Mouse (Mus musculus) mammary gland, adult 2 months (tissue): ENCODE data around the gene Gm9. TPM values are rescaled to one million over a fixed set of nuclear protein-coding genes. Genes with fewer than 3 reads are reported as not detected.

Source experiments
- polyA plus RNA-seq: library from polyadenylated mRNA; depleted of rRNA; stranded (reverse); fragments of >200 nt; gene quantifications from 2 replicates; pipeline ENCODE4 v1.2.3, GENCODE M21; 2012; ENCODE audit warnings: low replicate concordance; rRNA removed

Gm9 gene
- polyA plus RNA-seq: not detected in 2 replicates

DNA sequence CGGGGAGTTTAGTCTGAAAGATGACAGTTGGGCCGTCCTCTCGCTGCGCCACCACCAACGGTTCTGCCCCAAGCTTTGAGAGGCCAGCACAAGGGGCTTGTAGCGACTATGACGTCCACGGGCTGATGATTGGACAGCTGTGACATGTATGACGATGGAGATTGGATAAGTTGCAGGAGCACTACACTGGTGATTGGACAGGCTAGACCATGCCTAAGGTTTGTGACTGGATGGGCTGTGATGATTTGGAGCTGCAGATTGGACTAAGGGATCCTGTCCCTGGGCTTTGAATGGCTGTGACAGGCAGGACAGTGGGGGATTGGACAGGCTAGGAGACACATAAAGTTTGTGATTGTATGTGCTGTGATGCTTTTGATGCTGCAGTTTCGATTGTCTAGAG, at the start of gene Gm9:
Gene Gm9 (minus strand): TSS at position 101 of the 400 bp plus-strand sequence.

DNA sequence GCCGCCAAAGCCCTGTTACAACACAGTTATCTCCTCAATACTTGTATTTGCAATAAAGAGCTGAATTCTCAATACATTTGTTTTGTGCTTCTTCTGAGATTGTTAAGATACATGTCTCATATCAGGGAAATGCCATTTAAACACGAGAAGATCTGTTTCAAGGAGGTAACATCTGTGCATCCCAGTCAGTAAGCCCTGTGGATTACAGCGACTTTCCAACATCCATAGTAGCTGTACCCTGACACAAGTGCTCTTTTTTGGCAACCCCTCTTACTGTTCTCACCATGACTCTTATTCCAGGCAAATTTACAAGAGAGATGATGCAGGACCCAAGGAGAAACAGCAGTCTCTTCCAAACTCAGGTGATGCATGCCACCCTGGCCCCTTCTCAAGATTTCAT, 38.8 kb upstream of the Gm9 start, which contains the start of gene Rhox3a:
Gene Rhox3a (plus strand): TSS at position 301 of the 400 bp plus-strand sequence.

DNA sequence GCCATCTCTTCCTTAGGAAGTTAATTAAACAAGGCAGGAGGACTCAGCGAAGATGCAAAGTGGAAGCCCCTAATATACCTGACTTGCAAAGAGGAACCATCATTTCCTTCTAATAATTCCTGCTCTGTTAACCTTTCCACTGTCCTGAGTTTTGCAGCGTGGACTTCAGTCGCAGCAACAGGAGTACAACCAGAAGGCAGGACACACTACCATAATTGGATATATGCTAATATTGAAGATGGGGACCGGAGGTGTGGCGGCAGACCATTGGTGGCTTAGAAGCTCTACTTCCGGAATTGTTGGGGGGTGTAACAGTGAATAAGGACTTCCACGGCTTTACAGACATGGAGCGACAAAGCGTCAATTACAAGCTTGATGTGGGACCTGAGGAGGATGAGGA, 33.8 kb upstream of the Gm9 start, which contains the start of gene Rhox2a:
Gene Rhox2a (plus strand): TSS at position 301 of the 400 bp plus-strand sequence.

DNA sequence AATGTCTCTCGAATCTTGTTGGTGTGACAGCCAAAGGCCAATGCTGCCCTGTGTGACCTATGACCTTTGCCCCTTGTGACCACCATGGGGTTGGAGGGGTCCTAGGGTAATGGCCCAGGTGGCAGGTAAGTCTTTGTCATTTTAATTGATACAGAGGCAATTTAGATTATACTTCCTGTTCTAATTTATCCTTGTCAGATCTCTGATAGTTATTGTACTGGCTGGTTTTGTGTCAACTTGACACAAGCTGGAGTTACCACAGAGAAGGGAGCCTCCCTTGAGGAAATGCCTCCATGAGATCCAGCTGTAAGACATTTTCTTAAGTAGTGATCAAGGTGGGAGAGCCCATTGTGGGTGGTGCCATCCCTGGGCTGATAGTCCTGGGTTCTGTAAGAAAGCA, 11.3 kb upstream of the Gm9 start, which contains the start of gene Rhox1:
Gene Rhox1 (minus strand): TSS at position 101 of the 400 bp plus-strand sequence.

DNA sequence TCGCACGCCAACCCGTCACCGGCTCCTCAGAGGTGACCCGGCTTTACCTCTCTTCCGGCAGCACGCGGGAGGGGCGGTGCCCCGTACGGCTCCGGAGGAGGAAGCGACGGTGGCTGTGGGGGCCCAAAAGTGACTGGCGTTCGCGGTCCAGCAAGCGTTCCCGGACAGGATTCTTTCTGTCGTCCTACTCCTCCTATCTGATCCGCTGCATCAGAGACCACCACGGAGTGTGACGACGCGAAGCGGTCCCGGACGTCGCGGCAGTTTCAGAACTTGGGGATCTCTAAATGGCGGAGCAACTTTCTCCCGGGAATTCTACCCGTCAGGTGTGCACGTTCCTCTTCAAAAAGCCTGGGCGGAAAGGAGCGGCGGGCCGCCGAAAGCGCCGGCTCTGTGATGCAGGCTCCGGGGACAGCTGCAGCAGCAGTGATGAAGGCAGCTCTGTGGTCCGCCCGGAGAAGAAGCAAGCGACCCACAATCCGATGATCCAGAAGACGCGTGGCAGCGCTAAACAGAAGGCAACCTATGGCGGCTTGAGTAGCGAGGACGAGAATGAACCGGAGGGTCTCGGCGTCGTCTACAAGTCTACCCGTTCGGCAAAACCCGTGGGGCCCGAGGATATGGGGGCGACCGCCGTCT, 19.6 kb downstream of the Gm9 start, which contains the start of the genes Ndufa1 and Rnf113a1:
Gene Ndufa1 (minus strand): TSS at position 59 of the 639 bp plus-strand sequence.
Gene Rnf113a1 (plus strand): TSS at position 141 of the 639 bp plus-strand sequence.

DNA sequence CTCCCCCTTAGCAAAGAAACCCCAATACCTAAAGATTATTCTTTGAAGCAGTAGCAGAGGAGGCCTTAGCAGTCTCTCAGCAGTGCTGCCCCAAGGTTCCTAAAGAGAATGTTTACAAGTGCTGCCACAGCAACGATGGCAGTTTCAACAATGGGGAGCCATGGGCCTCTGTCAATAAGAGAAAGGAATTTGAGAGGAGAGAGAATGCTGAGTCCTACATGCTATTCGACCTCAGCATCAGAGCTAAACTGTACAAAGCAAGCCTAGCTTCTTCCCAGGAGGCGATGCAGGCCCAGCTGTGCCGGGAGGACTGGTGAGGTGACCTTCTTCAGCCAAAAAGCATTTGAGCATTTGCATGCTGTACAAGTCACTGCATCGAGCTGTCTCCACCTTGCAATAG, 42.1 kb downstream of the Gm9 start, which contains the start of gene Akap14:
Gene Akap14 (minus strand): TSS at position 101 of the 400 bp plus-strand sequence.

Other genes with a start within 250 kb of the Gm9 start
- gene Sept6, start 219.2 kb downstream of the Gm9 start, polyA plus RNA-seq: 13.2 and 29.8 TPM in 2 replicates
- gene Sowahd, start 162.2 kb downstream of the Gm9 start, polyA plus RNA-seq: not detected in 2 replicates
- gene Rpl39, start 125.6 kb downstream of the Gm9 start, polyA plus RNA-seq: 42.2 and 119 TPM in 2 replicates
- gene Upf3b, start 100.7 kb downstream of the Gm9 start, polyA plus RNA-seq: 1.7 and 2.8 TPM in 2 replicates
- gene Nkap, start 84.2 kb downstream of the Gm9 start, polyA plus RNA-seq: 2.6 and 3.3 TPM in 2 replicates
- gene Akap14, start 42.2 kb downstream of the Gm9 start, polyA plus RNA-seq: not detected in 2 replicates
- gene Ndufa1, start 19.9 kb downstream of the Gm9 start, polyA plus RNA-seq: 177 and 403 TPM in 2 replicates
- 1.2 and 2.6 TPM in 2 replicates for gene Rnf113a1, start 19.8 kb downstream of the Gm9 start, polyA plus RNA-seq
- not detected in 2 replicates for gene Rhox1, start 11.2 kb upstream of the Gm9 start, polyA plus RNA-seq
- gene Rhox2a, start 33.9 kb upstream of the Gm9 start, polyA plus RNA-seq: not detected in 2 replicates
- not detected in 2 replicates for gene Rhox3a, start 38.9 kb upstream of the Gm9 start, polyA plus RNA-seq
- not detected in 2 replicates for gene Rhox4a, start 54.3 kb upstream of the Gm9 start, polyA plus RNA-seq
- gene Rhox3a2, start 169.0 kb upstream of the Gm9 start, polyA plus RNA-seq: not detected in 2 replicates
- gene Rhox4a2, start 179.8 kb upstream of the Gm9 start, polyA plus RNA-seq: not detected in 2 replicates
- gene Rhox2b, start 201.0 kb upstream of the Gm9 start, polyA plus RNA-seq: not detected in 2 replicates
- gene Rhox4b, start 221.5 kb upstream of the Gm9 start, polyA plus RNA-seq: not detected in 2 replicates
- not detected in 2 replicates for gene Rhox2c, start 242.6 kb upstream of the Gm9 start, polyA plus RNA-seq
- not detected in 2 replicates for gene Rhox3c, start 247.5 kb upstream of the Gm9 start, polyA plus RNA-seq